ENCODE assay signal across 15 mouse cellular contexts in genomic region chr12:89700937-89701458, GRCm38 (mm10).
DNase-seq lines count a peak whose midpoint lies in the region; ATAC-seq and TF ChIP-seq lines count a peak whose summit lies in the region.
"Had no signal": no experiment of that assay in that cellular context is flagged by ENCODE, and none has a peak within 500 bp of the region (broad histone marks: within the 10 kb centered on the region; RNA-seq: fewer than 3 reads in every experiment).

No protein-coding gene starts in this region.

- no peak for ATAC-seq in hindbrain, postnatal 0 days
- no peak for ATAC-seq in hindbrain, embryonic 11.5 days (ENCODE audit: low FRiP score)
- no peak for ATAC-seq in midbrain, embryonic 14.5 days (ENCODE audit: low FRiP score, low TSS enrichment)
- ATAC-seq in midbrain, embryonic 16.5 days: no peak
- ATAC-seq: activated CD4-positive, CD25-positive, alpha-beta regulatory T cell, adult 4 months; hindbrain, embryonic 16.5 days had no signal

- no peak overlapping the region for H3K27ac ChIP-seq in hindbrain, postnatal 0 days
- H3K27ac ChIP-seq in hindbrain, embryonic 11.5 days (ENCODE audit: low read depth, low read length): no peak overlapping the region
- H3K27ac ChIP-seq in midbrain, embryonic 14.5 days (replicated peaks; ENCODE audit: low read depth, low read length): no peak overlapping the region
- no peak overlapping the region for H3K27ac ChIP-seq in midbrain, embryonic 16.5 days (ENCODE audit: low read length)
- H3K27ac ChIP-seq: left cerebral cortex, adult 2 months had no signal

- no peak overlapping the region for H3K9ac ChIP-seq in hindbrain, postnatal 0 days (replicated peaks; ENCODE audit: low read length)
- H3K9ac ChIP-seq in hindbrain, embryonic 11.5 days (ENCODE audit: low read depth, low read length): no peak overlapping the region
- H3K9ac ChIP-seq in midbrain, embryonic 14.5 days (replicated peaks; ENCODE audit: low read length): no peak overlapping the region
- no peak overlapping the region for H3K9ac ChIP-seq in midbrain, embryonic 16.5 days (ENCODE audit: low read depth, low read length)

- no peaks in the 10 kb centered on the region for H3K9me3 ChIP-seq in hindbrain, postnatal 0 days (ENCODE audit: low read length)
- no peaks in the 10 kb centered on the region for H3K9me3 ChIP-seq in hindbrain, embryonic 11.5 days (ENCODE audit: control insufficient read depth, low read length)
- no peaks in the 10 kb centered on the region for H3K9me3 ChIP-seq in midbrain, embryonic 14.5 days (ENCODE audit: control insufficient read depth, low read length)
- no peaks in the 10 kb centered on the region for H3K9me3 ChIP-seq in midbrain, embryonic 16.5 days (replicated peaks; ENCODE audit: control insufficient read depth, low read length, poor library complexity, severe bottlenecking)

- no peaks in the 10 kb centered on the region for H3K36me3 ChIP-seq in hindbrain, postnatal 0 days (ENCODE audit: insufficient read depth, low read length)
- no peaks in the 10 kb centered on the region for H3K36me3 ChIP-seq in hindbrain, embryonic 11.5 days (ENCODE audit: control insufficient read depth, insufficient read depth, low read length)
- no peaks in the 10 kb centered on the region for H3K36me3 ChIP-seq in midbrain, embryonic 14.5 days (ENCODE audit: control insufficient read depth, insufficient read depth, low read length)
- no peaks in the 10 kb centered on the region for H3K36me3 ChIP-seq in midbrain, embryonic 16.5 days (ENCODE audit: control insufficient read depth, insufficient read depth, low read length)

- no peak overlapping the region for H3K4me3 ChIP-seq in hindbrain, postnatal 0 days (ENCODE audit: low read length)
- H3K4me3 ChIP-seq in hindbrain, embryonic 11.5 days (ENCODE audit: low read depth, low read length): no peak overlapping the region
- no peak overlapping the region for H3K4me3 ChIP-seq in midbrain, embryonic 14.5 days (replicated peaks; ENCODE audit: low read depth, low read length)
- H3K4me3 ChIP-seq in midbrain, embryonic 16.5 days (ENCODE audit: low read depth, low read length): no peak overlapping the region
- H3K4me3 ChIP-seq: erythroblast, embryonic 14.5 days; left cerebral cortex, adult 2 months had no signal

- peak; percentile 55 for DNase-seq in hindbrain, postnatal 0 days (ENCODE audit: low spot score)
- DNase-seq in hindbrain, embryonic 11.5 days (ENCODE audit: low spot score): no peak
- peak; percentile 38 for DNase-seq in midbrain, embryonic 14.5 days
- peak; percentile 59 to 61 for DNase-seq in cerebellum, adult 18-20 months
- peak; percentile 61 to 69 for DNase-seq in cerebellum, postnatal 14 days
- DNase-seq in adipocyte (ENCODE audit: low spot score): no peak
- DNase-seq: embryo, embryonic 11 days; gastrocnemius, postnatal 36 days; kidney, adult 2 months; liver had no signal

- no peak for TF ChIP-seq CTCF in hindbrain, postnatal 0 days (IDR thresholded peaks at IDR 0.05; ENCODE audit: low read depth)

- no peaks in the 10 kb centered on the region for H3K4me1 ChIP-seq in hindbrain, postnatal 0 days (ENCODE audit: insufficient read depth, low read length)
- H3K4me1 ChIP-seq in hindbrain, embryonic 11.5 days (replicated peaks; ENCODE audit: control insufficient read depth, insufficient read depth, low read length): no peaks in the 10 kb centered on the region
- no peaks in the 10 kb centered on the region for H3K4me1 ChIP-seq in midbrain, embryonic 14.5 days (ENCODE audit: control insufficient read depth, insufficient read depth, low read length)
- no peaks in the 10 kb centered on the region for H3K4me1 ChIP-seq in midbrain, embryonic 16.5 days (ENCODE audit: control insufficient read depth, insufficient read depth, low read length)

- WGBS in hindbrain, postnatal 0 days: 29% methylated on average over 3 of the region's 3 CpGs
- WGBS in hindbrain, embryonic 11.5 days: 64% methylated on average over 3 of the region's 3 CpGs
- WGBS in midbrain, embryonic 14.5 days: 38% methylated on average over 3 of the region's 3 CpGs
- 47% methylated on average over 3 of the region's 3 CpGs for WGBS in midbrain, embryonic 16.5 days

- H3K27me3 ChIP-seq in hindbrain, postnatal 0 days (ENCODE audit: insufficient read depth, low read length): no peaks in the 10 kb centered on the region
- no peaks in the 10 kb centered on the region for H3K27me3 ChIP-seq in hindbrain, embryonic 11.5 days (ENCODE audit: control insufficient read depth, insufficient read depth, low read length)
- H3K27me3 ChIP-seq in midbrain, embryonic 14.5 days (ENCODE audit: control insufficient read depth, insufficient read depth, low read length): no peaks in the 10 kb centered on the region
- H3K27me3 ChIP-seq in midbrain, embryonic 16.5 days (ENCODE audit: control insufficient read depth, insufficient read depth, low read depth, low read length): no peaks in the 10 kb centered on the region

- no peak overlapping the region for H3K4me2 ChIP-seq in hindbrain, postnatal 0 days (ENCODE audit: low read depth, low read length)
- H3K4me2 ChIP-seq in hindbrain, embryonic 11.5 days (replicated peaks; ENCODE audit: low read depth, low read length): no peak overlapping the region
- no peak overlapping the region for H3K4me2 ChIP-seq in midbrain, embryonic 14.5 days (ENCODE audit: low read length)
- no peak overlapping the region for H3K4me2 ChIP-seq in midbrain, embryonic 16.5 days (ENCODE audit: low read length)

Comparison
In these comparisons a context has a peak if more than half of its experiments do, and no peak if none do; other contexts are left out.
1. DNase-seq: peak in hindbrain, postnatal 0 days (single experiment), midbrain, embryonic 14.5 days (single experiment), cerebellum, adult 18-20 months (2 of 2) and cerebellum, postnatal 14 days (2 of 2); none in hindbrain, embryonic 11.5 days (single experiment) and adipocyte (single experiment).